Mouse (Mus musculus) T-helper 1 cell (primary cell): ENCODE measurements at regions not wholly inside any gene's neighbourhood (a gene's known extent, or its start where the extent isn't known, plus 50 kb on each side); places are given as distances from the start of the nearest gene placed in this dataset.

Source experiments
- in situ Hi-C: fragments of 300-600 bp; cut with MboI, MseI; formaldehyde crosslinking; loops from one replicate; pipeline ENCODE4 v1.15.1; 2025; ENCODE audit warnings: high pct_unique_total_duplicates

DNA sequence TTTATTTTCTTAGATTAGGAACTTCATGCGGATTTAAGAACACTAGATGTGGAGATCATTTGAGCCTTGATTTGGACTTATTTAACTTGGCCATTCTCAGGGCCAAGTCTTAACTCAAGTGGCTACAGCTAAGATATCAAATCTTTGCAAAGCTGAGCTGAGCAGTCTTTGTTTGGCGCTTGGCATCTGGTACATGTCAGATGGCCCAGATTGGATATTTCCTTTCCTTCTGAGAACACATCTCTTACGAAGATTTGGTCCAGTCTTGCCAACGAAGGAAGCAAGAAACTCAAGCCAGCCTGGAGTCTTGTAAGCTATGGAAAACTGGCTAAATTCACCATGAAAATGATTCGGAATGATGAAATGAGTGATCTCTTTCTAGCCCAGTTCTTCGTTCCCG lies 59.1 kb upstream of the Cdc42ep3 start:
- in situ Hi-C loops, result no loop called here

DNA sequence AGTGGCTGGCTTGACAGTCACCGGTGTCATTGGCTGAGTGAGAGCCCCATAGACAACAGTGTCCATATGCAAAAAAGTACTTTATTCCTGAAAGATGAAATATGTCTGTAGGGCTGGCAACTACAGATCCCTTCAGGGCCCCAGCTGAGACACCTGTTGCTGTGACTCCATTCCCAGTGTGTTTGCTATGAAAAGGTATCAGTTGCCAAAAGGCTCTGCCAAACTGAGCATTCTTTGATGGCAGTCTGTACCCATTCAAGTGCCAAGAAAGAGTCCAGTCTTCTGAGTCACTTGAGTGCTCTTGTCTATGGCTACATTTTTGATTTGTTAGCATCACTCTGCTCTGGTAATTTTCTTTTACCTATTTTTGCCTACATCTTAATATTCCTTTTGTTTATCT lies 63.1 kb upstream of the Cdc42ep3 start:
- in situ Hi-C loops, result no loop called here

DNA sequence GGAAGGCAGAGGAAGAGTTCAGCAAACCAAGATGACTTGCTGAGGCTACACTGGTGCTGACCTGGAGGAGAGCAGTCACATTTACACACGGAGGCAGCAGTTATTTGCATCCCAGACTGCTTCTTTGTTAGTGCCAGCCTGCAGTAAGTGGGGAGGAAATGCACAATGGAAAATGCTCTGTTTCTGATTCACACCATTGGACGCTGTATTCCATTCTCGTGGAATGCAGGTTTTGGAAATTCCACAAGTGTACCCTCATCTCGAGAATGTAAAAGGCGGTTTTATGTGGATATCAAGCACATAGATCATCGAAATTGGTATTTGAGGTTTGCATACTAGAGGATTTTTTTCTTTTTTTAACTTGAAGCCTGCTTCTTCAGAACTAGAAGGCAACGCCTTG lies 66.7 kb upstream of the Cdc42ep3 start:
- in situ Hi-C loops, result no loop called here

DNA sequence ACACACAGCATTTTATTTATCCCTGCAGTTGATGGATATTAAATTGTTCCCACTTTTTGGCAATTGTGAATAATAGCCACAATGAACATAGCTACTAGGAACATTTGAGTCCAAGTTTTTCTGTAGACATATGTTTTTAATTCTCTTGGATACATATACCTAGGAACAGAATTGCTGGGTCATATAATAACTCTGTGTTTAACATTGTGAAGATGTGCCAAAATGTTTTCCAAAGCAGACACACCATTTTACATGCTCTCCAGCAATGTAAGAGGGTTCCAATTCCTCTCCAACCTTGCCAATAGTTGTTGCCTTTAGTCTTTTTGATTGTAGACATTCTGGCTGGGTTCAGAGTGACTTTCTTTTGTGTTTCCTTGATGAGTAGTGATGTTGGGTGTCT lies 84.3 kb upstream of the Cdc42ep3 start:
- in situ Hi-C loops, result no loop called here

DNA sequence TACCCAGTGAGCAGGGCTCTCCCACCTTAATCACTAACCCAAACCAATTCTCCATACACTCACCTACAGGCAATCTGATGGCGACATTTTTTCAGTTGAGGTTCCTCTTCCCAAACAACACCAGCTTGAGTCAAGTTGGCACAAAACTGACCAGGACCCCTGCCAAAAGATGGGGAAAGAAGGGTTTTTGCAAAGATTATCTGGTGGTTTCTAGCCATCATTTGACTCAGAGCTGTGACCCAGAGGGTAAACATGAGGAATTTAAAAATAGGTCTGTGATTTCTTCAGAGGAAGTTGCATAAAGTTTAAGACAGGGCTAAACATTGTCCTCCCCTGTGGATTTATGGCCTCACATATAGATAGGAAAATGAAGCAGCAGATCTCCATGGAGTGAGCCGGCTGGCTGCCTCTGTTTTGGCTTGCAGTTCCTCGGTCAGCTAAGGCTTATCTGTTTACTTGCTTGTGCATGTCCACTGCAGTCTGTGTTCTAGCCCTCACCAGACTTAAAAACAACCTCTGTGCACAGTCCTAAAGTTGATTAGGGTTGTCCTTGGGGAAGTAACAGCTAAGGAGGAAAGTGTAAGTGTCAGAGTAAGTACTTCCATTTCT lies 87.7 kb upstream of the Cdc42ep3 start:
- in situ Hi-C loops, result no loop called here

DNA sequence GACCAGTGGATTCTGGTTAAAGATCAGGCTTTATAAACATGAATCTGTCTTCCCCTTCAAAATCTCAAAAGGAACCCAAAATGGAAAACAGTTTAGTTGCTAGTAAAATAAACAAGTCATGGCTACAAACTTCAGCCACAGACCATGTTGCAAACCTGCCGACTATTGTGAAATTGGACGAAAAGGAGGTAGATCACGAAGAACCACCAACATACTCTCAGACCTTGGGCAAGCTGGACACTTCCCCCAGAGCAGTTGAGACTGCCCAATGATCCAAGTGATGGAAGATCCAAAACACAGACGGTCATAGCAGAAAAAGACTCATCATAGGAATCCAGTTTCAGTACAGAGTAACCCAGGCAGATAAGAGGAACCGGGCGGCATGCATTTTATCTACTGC lies 92.3 kb upstream of the Cdc42ep3 start:
- in situ Hi-C loops, result loop anchor here (5.0 kb wide), 1 partner anchor 50 kb away; no protein-coding TSS in a partner anchor

DNA sequence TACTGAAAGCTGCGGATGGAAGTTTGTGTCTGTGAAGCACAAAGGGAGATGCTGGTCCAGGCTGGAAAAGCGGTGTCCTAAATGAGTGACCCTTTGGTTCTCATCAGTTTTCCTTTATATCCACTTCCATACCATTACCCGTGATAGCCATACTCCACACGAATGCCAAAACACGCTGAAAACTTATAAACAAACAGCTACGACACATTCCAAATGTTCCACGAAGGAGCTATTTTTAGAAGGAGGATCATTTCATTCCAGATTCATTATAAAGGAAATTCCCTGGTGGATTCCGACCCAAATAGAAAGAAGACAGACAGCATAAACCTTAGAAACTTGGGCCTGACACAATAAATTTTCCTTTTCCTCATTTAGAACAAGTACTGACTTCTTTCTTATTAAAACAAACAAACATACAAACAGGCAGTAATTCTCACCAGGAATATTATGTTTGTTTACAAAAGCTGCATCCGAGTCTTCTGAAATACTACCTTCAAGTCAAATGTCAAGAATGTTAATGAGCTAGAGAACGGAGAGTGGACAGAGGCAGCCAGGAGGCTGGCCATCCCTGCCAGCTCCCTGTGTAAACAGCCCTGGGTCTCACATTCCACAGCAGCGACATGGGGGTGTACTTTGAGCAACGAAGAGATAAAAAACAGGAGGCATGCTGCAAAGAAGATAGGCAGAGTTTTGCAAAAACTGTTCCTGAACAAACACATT lies 96.4 kb upstream of the Cdc42ep3 start:
- in situ Hi-C loops, result loop anchor here (10.0 kb wide), 1 partner anchor 86 kb away; no protein-coding TSS in a partner anchor

DNA sequence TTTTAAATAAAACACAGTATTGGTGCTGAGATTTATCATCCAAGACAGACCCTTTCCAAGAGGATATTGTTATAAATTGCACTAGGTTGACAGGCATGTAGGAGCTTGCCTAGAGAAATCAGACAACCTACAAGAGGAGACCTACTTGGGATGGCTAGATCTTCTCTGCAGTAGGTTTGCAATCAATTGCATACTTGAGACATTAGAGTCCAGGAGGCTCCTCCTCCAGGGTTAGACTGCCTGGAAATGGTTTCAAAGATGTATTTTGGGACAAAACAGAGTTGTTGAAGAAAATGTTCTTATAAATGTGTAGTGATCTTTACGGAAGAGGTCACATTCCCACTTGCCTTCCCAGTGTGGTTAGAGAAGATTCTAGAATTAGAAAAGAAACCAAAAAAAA lies 98.9 kb upstream of the Cdc42ep3 start:
- in situ Hi-C loops, result loop anchor here (10.0 kb wide), 1 partner anchor 89 kb away; no protein-coding TSS in a partner anchor

DNA sequence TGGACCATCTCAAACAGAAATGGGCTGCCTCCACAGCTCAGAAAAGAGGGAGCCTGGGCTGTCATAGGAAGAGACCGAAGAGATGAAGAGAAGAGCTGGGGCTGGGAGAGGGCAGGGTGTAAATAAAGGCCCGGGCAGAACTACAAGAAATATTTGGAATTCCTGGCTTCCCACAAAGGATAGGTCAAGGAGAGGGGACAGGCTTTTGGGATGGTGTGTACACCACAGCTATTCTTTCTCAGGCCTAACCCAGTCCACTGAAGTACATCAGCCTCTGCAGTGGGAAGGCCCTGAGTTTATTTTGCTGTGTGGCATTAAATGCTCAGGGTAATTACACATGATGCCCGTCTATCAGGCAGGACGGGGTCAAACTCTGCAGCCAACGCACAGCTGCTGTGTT lies 99.6 kb upstream of the Cdc42ep3 start:
- in situ Hi-C loops, result loop anchor here (10.0 kb wide), 1 partner anchor 90 kb away; no protein-coding TSS in a partner anchor

DNA sequence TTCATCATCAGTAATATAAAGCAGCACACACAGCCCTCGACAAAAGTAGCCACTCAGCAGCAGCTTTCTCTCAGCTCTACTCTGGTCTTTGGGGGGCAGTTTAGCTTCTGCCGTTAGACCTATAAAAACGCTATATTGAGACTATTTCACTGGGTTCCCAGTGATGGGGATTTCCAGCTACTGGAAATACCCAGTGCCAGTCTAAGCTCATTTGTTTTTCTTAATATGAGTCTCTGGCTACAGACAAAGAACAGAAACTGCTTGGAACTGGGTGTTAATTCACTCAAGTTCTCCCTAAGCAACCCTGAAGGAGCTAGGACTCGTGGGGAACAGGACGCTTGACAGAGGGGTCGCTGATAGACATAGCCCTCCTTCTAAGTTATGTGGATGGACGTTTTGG lies 100.3 kb upstream of the Cdc42ep3 start:
- in situ Hi-C loops, result loop anchor here (10.0 kb wide), 1 partner anchor 90 kb away; no protein-coding TSS in a partner anchor

DNA sequence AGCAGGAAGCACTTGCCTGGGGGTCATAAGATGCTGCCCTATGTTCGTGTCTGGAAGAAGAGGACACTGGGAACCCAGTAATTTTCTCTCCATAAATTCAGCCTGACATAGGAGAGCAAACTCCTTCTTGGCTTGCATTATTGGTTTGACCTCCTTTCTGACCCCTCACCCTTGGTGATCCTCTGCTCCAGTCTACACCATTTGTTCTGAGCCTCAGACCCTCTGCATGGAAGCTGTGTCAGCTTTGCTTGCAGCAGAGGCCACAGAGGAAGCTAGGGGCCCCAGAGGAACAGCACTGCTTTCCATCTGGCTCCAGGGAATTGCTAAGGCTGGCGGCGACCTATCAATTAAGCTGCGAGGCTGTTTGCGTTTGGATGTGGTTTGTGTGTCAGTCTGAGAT lies 102.7 kb upstream of the Cdc42ep3 start:
- in situ Hi-C loops, result loop anchor here (10.0 kb wide), 1 partner anchor 93 kb away; no protein-coding TSS in a partner anchor

DNA sequence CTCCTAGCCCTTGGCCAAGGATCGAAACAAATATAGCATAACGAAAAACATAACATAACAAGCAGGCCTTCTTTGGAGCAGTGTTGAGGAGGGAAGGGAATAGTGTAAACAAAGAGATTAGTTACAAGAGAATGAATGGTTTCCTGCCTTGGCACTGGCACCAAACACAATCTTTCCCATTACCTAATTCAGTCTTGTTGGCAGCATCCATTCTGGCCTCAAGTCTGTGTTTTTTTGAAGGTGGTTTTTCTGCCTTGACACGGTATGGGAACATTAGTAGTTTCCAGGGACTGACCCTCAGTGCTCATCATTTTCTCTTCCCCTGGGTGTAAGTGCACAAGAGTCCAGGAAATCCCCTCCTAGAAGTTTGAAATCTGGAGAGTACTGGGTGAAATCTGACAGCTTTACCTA lies 106.8 kb upstream of the Cdc42ep3 start:
- in situ Hi-C loops, result no loop called here

DNA sequence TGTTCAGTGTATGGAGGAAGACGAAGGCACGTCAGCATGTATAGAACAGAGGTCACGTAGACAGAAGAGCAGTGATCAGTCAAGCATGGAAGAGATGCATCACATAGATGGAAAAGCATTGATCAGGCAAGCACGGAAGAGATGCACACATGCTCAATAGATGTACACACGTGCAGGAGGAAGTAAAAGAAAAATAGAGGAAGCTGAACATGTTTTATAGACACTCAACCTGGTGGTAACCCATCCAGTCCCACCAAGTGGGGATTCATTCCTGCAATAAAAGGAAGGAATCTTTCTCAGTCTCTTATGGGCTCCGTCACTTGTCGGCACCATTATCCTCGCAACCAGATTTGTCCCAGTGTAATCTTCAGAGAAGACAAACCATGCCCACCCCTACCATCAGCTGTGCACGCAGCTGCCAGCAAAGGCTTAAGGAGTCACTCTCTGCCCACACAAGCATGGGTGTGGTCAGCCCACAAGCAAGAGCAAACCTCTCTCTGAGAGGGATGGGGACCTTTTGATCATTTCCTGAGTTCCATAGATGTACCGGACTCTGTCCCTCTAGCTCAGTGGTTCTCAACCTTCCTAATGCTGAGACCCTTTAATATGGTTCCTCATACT lies 108.3 kb upstream of the Cdc42ep3 start:
- in situ Hi-C loops, result no loop called here

DNA sequence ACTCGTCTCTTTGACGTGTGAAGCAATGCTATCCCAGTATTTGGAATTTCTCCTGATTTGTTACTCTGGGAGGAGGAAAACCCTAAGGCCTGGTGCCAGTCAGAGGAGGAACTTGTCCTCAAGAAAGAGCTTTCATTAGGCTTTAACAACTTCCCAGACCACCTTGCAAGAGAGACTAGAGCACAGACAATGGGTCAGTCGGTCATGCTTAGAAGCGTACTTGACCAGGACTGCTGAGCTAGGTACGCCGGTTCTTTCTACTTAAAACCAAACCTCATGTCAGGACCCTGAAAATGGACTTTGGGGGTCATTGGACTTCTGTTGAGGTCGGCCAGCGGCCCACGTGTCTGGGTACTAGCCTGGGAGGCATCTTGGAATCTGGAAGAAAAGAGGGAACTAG lies 110.8 kb upstream of the Cdc42ep3 start:
- in situ Hi-C loops, result no loop called here

DNA sequence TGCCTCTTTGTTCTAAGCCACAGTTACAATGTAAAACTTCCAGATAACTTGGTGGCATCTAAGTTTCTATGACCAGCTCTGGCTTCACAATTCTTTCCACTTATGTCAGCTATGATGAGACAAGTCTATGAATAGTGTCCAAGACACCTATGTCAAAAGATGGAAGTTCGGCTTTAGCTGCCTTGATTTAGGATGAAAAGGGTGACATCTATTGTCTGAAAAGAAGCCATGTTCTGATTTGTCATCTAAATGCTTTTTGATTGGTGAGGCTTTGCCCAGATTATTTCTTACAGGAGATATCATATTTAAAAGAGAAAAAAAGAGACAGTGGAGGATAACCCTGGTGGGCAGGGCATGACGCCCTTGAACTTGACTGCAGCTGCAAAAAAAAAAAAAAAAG lies 116.7 kb upstream of the Cdc42ep3 start:
- in situ Hi-C loops, result no loop called here

DNA sequence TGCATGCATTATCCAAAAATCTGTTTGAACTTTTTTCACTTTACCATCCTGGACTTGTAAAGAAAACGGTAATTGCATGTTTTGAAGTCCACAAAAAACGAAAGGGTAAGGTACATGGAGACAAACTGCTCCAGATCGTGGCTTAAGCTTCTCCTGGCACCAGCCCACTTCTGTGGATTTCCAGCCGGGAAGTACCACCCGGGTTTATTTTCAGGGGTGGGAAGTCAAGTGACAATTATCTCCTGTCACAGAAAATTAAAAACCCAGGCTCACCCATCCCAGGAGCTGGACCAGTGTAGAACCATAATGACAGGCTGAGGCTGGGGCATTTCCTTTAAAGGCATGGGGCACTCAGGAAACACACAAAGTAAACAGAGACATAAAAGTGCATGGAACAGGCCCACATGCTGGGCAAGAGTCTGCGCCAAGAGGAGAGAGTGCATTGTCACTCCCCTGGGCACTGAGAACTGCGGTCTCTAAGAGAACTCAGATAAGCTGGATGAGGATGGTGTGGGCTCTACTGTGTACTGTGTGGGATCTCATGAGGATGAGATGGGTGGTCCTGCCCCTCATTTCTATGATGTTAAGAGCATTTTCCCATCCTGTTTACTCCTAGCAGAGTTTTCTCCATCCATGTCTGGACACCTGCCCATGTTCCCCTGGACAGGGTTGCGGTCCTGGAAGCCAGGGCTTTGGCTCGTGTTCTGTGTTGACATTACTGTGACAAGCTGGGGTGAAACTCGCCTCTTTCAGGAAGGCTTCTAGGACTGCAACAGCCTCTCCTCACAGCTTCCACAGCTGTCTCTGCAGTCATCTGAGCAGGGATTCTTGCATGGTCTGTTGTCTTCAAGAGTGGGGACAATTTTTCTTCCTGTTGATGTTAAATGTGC lies 117.5 kb upstream of the Cdc42ep3 start:
- in situ Hi-C loops, result no loop called here

DNA sequence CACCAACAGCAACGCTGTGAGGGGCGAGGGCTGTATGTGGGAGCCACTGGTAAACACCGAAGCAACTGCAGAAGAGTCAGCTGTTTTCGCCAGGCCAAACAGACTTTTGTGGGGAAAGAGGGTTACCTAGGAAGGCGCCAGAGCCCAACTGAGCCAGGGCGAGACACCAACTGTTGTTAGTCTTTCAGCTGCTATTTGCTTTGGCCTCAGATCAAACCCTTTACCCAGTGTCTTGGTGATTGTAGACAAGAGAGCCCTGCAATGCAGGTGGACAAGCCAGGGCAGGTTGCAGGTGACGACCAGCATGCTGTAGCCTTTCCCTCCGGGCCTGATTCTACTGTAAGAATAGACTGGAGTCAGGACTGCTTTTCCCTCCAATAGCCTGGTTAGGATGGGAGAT lies 121.8 kb upstream of the Cdc42ep3 start:
- in situ Hi-C loops, result no loop called here

DNA sequence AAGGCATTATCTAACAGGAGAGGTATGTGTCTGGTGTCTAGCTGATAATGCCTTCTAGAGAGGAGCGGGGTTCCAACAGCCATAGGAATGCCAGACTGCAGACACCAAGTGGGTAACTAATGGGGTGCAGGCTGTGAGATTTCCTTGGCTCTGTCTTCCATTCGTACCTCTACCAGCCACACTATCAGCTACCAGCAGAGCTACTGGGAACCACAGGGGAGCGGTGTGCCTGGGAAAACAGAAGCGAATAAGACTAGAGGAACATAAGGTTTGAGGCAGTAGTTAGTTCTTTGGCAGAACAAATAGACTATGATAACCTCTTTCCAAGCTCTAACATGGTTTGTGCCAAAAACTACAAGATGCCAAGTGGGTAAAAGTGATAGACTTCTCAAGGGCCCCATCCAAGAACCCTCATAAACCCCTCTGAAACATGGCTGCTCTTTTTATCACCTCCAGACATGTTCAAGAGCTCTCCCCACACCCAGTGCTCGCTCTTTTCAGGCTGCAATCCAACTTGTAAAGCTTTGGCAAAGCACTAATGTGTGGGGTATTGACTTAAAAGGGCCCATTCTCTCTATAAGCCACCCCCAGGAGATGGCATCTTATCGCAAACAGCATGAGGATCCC lies 126.3 kb upstream of the Cdc42ep3 start:
- in situ Hi-C loops, result no loop called here

DNA sequence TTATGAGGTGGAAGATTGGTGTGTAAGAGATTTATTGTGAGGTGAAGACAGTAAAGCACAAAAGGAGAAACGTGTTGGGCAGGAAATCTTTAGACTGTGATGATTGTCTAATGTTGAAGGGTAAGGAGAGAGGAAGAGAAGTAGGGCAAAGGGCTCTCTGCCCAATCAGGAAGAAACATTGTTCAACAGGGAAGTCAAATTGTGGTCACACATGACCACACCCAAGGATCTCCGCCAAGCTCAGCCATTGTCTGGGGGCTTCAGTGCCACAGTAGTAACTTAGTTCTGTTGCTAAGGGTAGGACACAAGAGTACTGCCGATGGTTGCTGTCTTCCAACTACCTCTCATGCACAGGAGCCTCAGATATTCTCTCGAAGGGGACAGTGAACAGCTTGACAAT lies 127.0 kb upstream of the Cdc42ep3 start:
- in situ Hi-C loops, result no loop called here

DNA sequence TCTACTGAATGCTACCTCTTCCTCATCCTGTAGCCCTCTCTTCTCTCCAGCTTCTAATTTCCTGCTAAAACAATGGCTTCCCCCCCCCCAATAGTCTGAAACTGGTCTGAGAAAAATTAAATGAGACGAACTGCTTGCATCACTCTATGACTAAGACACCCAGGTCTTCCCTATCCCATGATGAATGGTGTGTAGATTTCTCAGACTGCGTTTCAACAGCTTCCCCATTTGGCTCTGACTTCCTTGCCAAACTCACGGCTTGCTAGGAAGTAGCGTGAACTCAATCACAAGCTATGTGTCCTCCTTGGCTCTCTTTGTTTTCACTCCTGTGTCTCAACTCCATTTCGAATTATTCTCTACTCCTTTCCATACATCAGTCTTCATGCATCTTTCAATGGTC lies 126.4 kb upstream of the Rmdn2 start:
- in situ Hi-C loops, result no loop called here

DNA sequence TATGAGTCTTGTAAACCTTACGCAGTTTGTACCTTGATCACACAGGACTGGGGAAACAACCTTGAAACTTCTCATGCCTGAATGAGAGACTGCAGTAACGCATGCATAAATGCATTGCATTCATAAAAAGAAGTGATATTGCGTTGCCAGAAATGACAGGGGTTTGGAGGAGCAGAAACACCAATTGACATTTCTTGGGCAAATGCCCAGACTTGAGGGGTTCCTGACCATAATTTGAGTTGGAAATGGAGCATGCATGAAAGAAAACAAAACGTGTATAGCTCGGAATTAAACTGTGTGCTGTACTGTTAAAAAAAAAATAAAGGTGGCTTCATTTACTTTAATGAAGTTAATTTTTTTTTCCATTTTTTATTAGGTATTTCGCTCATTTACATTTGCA lies 122.4 kb upstream of the Rmdn2 start:
- in situ Hi-C loops, result no loop called here
